Mouse (Mus musculus): Measurements from ENCODE around the gene Mosmo. TPM values are rescaled to one million over a fixed set of nuclear protein-coding genes. Genes with fewer than 3 reads are reported as not detected.

Mosmo gene
- polyA plus RNA-seq, 1 experiment from 2014 or later = 13.4 TPM

DNA sequence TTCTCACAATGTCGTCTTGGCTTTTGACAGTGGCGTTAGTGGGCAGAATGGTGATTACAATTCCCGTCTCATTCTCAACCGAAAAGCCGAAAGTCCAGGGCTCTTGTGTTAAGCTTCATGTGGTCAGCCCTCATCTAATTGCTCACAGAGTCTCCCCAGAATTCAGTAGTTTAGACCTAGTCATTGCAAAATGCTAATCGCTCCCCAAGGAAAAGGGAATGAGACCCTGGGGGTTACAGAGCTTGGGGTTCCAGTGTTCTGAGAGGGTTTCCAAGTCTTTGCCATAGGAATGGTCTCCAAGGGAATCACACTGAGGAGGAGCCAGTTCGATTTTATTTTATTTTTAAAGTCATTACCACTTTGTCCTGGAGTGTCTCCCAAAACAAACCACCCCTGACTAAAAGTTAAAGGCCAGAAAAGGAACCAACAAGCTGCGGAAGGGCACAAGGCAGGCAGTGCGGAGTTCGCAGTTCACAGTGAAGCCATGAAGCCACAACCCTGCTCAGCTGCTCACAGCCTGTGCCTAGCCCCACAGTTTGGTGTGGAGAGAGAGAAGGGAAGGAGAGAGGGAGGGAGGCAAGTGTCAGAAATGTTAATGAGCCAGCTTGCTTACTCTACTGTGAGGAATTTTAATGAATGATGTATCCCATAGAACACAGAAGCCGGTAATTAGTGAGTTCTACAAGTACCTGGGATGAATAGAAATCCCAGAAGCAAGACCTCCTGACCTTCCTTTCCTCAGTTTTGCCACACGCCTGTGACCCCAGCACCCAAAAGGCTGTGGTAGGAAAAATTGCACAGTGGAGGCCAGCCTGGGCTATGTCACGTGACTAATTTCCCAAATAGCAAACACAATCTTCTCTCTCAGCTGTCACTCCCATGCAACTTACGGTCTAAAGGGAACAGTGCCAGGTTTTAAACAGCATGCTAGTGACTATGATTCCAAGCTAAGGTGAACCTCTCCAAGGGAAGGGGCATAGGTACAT is 66.2 kb downstream of the Mosmo start:
- Histone ChIP-seq H3K9ac (no peak overlapping the region), H3K4me2 (no peak overlapping the region), H3K36me3 (no peaks in the 10 kb centered on the region), H3K9me3 (no peaks in the 10 kb centered on the region), H3K27ac (no peak overlapping the region), H3K27me3 (no peaks in the 10 kb centered on the region), H3K4me1 (replicated peaks) (peaks cover 8% of the 10 kb centered on the region), H3K4me3 (no peak overlapping the region)
- WGBS = 78% methylated on average over 14 of the region's 14 CpGs
- no peak for ATAC-seq (ENCODE audit: low FRiP score)

DNA sequence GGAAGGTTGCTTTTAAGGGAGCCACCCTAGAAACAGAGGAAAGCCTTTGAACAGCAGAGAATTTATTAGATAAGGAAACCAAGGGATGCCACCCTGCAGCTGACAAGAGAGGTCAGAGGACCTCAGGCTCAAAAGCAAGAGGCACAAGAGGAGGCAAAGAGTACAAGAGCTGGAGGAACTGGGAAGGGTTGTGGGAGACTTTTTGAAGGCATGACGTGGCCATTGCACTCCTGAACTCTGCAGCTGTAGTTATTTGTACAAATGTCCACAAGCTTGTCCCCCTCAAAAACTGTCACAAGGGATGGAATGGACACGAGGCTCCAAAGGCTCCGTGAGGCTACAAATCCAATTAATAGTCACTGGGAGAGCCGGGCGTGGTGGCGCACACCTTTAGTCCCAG is 67.2 kb downstream of the Mosmo start:
- no peak overlapping the region for H3K4me3 ChIP-seq
- peaks cover 6% of the 10 kb centered on the region for H3K4me1 ChIP-seq (replicated peaks)
- no peak overlapping the region for H3K27ac ChIP-seq
- H3K9me3 ChIP-seq = no peaks in the 10 kb centered on the region
- no peak overlapping the region for H3K4me2 ChIP-seq
- WGBS = 91% methylated on average over 6 of the region's 6 CpGs
- H3K27me3 ChIP-seq = no peaks in the 10 kb centered on the region
- no peak for ATAC-seq (ENCODE audit: low FRiP score)
- no peaks in the 10 kb centered on the region for H3K36me3 ChIP-seq
- no peak overlapping the region for H3K9ac ChIP-seq

DNA sequence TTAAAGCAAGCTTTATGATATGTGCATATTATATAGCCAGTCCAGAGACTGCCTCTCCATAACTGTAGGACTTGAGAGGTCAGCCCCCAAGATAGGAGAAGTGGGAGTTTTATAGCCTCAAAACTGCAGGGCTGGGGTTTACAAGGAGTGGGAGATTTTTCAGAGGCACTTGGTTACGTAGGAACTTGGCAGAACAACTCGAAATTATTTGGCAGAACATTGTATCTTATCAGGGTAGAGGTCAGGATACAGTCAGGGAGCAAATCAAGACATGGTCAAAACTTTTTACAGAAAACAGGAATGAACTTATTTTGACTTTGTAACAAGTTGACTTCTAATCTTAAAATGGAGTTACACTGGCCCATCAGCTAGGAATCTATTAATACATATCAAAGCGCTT is 68.6 kb downstream of the Mosmo start:
- Histone ChIP-seq H3K27me3 (no peaks in the 10 kb centered on the region), H3K27ac (no peak overlapping the region), H3K4me3 (no peak overlapping the region), H3K4me2 (no peak overlapping the region), H3K36me3 (no peaks in the 10 kb centered on the region), H3K9ac (no peak overlapping the region), H3K4me1 (replicated peaks) (no peaks in the 10 kb centered on the region), H3K9me3 (no peaks in the 10 kb centered on the region)
- no peak for ATAC-seq (ENCODE audit: low FRiP score)
- 83% methylated on average over 3 of the region's 3 CpGs for WGBS

- ATAC-seq (ENCODE audit: low FRiP score) = no peak
- no peak overlapping the region for H3K9ac ChIP-seq
- H3K27me3 ChIP-seq = no peaks in the 10 kb centered on the region
- H3K4me1 ChIP-seq (replicated peaks) = no peaks in the 10 kb centered on the region
- H3K4me2 ChIP-seq = no peak overlapping the region
- H3K9me3 ChIP-seq = no peaks in the 10 kb centered on the region
- H3K36me3 ChIP-seq = no peaks in the 10 kb centered on the region
- no peak overlapping the region for H3K27ac ChIP-seq
- WGBS = 89% methylated on average over 5 of the region's 5 CpGs
- H3K4me3 ChIP-seq = no peak overlapping the region
Measured at GRCm38 (mm10) chr7:120746821-120747220, 69.4 kb downstream of the Mosmo start.

DNA sequence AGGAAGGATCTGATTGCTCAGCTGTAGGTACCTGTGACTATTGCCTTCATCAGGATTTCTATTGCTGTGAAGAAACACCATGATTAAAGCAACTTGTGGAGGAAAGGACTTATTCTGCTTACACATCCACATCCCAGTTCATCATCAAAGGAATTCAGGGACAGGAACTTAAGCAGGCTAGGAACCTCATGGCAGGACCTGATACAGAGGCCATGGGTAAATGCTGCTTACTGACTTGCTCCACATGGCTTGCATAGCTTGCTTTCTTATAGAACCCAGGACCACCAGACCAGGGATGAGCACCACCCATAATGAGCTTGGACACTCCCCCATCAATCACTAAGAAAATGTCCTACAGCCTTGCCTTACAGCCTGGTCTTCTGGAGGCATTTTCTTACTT is 71.1 kb downstream of the Mosmo start:
- no peaks in the 10 kb centered on the region for H3K9me3 ChIP-seq
- H3K4me1 ChIP-seq (replicated peaks) = no peaks in the 10 kb centered on the region
- H3K27me3 ChIP-seq = no peaks in the 10 kb centered on the region
- H3K36me3 ChIP-seq = no peaks in the 10 kb centered on the region
- no peak overlapping the region for H3K4me2 ChIP-seq
- ATAC-seq (ENCODE audit: low FRiP score) = no peak
- no peak overlapping the region for H3K27ac ChIP-seq
- no peak overlapping the region for H3K9ac ChIP-seq
- H3K4me3 ChIP-seq = no peak overlapping the region

GRCm38 (mm10) chr7:120751330-120751729 is 73.9 kb downstream of the Mosmo start:
- Histone ChIP-seq H3K4me3 (no peak overlapping the region), H3K36me3 (no peaks in the 10 kb centered on the region), H3K4me1 (replicated peaks) (no peaks in the 10 kb centered on the region), H3K9me3 (no peaks in the 10 kb centered on the region), H3K27ac (no peak overlapping the region), H3K27me3 (no peaks in the 10 kb centered on the region), H3K4me2 (no peak overlapping the region), H3K9ac (no peak overlapping the region)
- no peak for ATAC-seq (ENCODE audit: low FRiP score)

DNA sequence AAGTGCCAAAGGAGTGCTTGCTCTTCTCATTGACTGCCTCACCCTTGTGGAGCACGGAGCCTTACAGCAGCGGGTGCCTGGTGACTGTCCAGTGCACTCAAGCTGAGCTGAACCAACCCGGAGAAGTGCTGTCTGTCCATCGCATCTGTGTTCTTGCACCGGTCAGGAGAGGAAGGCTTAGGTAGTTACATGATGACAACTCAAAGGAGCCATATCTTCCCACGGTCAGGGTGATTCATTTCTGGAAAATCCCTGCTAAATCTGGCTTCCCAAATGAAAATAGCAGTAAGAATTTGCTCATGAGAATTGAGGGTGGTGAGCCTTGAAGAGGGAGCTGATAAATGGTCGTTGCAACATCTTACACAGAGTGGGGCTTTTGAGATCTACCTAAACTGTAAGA is 74.5 kb downstream of the Mosmo start:
- no peak for ATAC-seq (ENCODE audit: low FRiP score)
- WGBS = 86% methylated on average over 7 of the region's 7 CpGs

GRCm38 (mm10) chr7:120754671-120755070 is 77.3 kb downstream of the Mosmo start:
- H3K4me2 ChIP-seq = no peak overlapping the region
- no peaks in the 10 kb centered on the region for H3K9me3 ChIP-seq
- no peaks in the 10 kb centered on the region for H3K27me3 ChIP-seq
- no peak overlapping the region for H3K9ac ChIP-seq
- H3K27ac ChIP-seq = no peak overlapping the region
- WGBS = 7% methylated on average over 5 of the region's 5 CpGs
- H3K4me3 ChIP-seq = no peak overlapping the region
- H3K4me1 ChIP-seq (replicated peaks) = no peaks in the 10 kb centered on the region
- peak; percentile 71; the same call in 1 of the 2 replicates for ATAC-seq (ENCODE audit: low FRiP score)
- H3K36me3 ChIP-seq = no peaks in the 10 kb centered on the region

More for the DNA sequence above, 74.5 kb downstream of the Mosmo start:
- Histone ChIP-seq H3K9ac (no peak overlapping the region), H3K36me3 (no peaks in the 10 kb centered on the region), H3K4me3 (no peak overlapping the region), H3K4me2 (no peak overlapping the region), H3K27me3 (no peaks in the 10 kb centered on the region), H3K9me3 (no peaks in the 10 kb centered on the region), H3K4me1 (replicated peaks) (no peaks in the 10 kb centered on the region), H3K27ac (no peak overlapping the region)

GRCm38 (mm10) chr7:120767369-120767768 is 90.0 kb downstream of the Mosmo start:
- no peaks in the 10 kb centered on the region for H3K36me3 ChIP-seq

GRCm38 (mm10) chr7:120771389-120771788 is 94.0 kb downstream of the Mosmo start:
- Histone ChIP-seq H3K4me3 (no peak overlapping the region), H3K4me2 (no peak overlapping the region), H3K4me1 (replicated peaks) (0 out of 2 replicates have a peak, but pooled peaks cover 3% of the 10 kb centered on the region), H3K9ac (no peak overlapping the region), H3K27ac (no peak overlapping the region), H3K27me3 (no peaks in the 10 kb centered on the region), H3K36me3 (no peaks in the 10 kb centered on the region), H3K9me3 (no peaks in the 10 kb centered on the region)
- no peak for ATAC-seq (ENCODE audit: low FRiP score)
- WGBS = 40% methylated on average over 1 of the region's 1 CpGs

More at GRCm38 (mm10) chr7:120767369-120767768, 90.0 kb downstream of the Mosmo start:
- no peak for ATAC-seq (ENCODE audit: low FRiP score)
- Histone ChIP-seq H3K27me3 (no peaks in the 10 kb centered on the region), H3K4me3 (no peak overlapping the region), H3K4me2 (no peak overlapping the region), H3K4me1 (replicated peaks) (0 out of 2 replicates have a peak, but pooled peaks cover 3% of the 10 kb centered on the region), H3K9ac (no peak overlapping the region), H3K27ac (no peak overlapping the region), H3K9me3 (no peaks in the 10 kb centered on the region)
- WGBS = 5% methylated on average over 1 of the region's 1 CpGs

DNA sequence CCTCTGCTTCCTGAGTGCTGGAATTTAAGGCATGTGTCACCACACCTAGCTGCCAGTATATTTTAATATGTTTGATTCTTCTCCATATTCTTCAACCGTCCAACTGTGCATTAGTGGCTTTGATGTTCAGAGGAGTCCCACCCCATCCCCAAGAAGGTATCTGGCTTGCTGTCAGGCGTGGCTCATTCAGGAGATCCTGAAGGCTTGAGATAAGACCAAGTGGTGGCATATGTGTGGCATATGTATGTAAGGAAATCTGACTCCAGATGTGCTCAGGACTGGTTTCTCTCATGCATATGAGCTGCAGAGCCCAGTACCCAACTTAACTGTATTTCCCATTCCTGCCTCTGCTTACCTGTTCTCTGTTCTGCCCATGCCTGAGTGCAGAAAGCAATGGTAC is 100.6 kb downstream of the Mosmo start:
- H3K4me1 ChIP-seq (replicated peaks) = no peaks in the 10 kb centered on the region
- 78% methylated on average over 2 of the region's 2 CpGs for WGBS
- H3K27ac ChIP-seq = no peak overlapping the region
- 0 out of 2 replicates have a peak, but pooled peaks cover 2% of the 10 kb centered on the region for H3K27me3 ChIP-seq
- H3K4me2 ChIP-seq = no peak overlapping the region
- no peak overlapping the region for H3K4me3 ChIP-seq
- no peaks in the 10 kb centered on the region for H3K9me3 ChIP-seq
- no peak for ATAC-seq (ENCODE audit: low FRiP score)
- H3K9ac ChIP-seq = no peak overlapping the region
- no peaks in the 10 kb centered on the region for H3K36me3 ChIP-seq
